Mouse (Mus musculus) small intestine, adult 2 months (tissue): ENCODE results near the gene Afap1.

Experiments used
- CTCF ChIP-seq: fragments of 200-500 bp; IDR thresholded peaks from 2 replicates; pipeline ENCODE4 v1.5.1; 2012; ENCODE audit warnings: low read depth, mild to moderate bottlenecking, control low read depth, inconsistent platforms, low read length, moderate library complexity, mixed read lengths; ENCODE audit not compliant: insufficient replicate concordance, insufficient read length; ENCODE audit errors: extremely low read depth
- POLR2A ChIP-seq: fragments of 200-500 bp; IDR thresholded peaks from 2 replicates; pipeline ENCODE4 v1.6.1; 2012; ENCODE audit warnings: low read depth, mild to moderate bottlenecking, control low read depth, inconsistent platforms, low read length, moderate library complexity

GRCm38 (mm10) chr5:36006106-36006505 is 113.0 kb downstream of the Afap1 start:
- no peak for TF ChIP-seq CTCF
- TF ChIP-seq POLR2A, result no peak
